Mouse (Mus musculus) T-helper 1 cell (primary cell): ENCODE measurements around the gene Kdm2b.

Experiments
- in situ Hi-C: fragments of 300-600 bp; cut with MboI, MseI; formaldehyde crosslinking; loops from one replicate; pipeline ENCODE4 v1.15.1; 2025; ENCODE audit warnings: high pct_unique_total_duplicates

Gene Kdm2b

DNA sequence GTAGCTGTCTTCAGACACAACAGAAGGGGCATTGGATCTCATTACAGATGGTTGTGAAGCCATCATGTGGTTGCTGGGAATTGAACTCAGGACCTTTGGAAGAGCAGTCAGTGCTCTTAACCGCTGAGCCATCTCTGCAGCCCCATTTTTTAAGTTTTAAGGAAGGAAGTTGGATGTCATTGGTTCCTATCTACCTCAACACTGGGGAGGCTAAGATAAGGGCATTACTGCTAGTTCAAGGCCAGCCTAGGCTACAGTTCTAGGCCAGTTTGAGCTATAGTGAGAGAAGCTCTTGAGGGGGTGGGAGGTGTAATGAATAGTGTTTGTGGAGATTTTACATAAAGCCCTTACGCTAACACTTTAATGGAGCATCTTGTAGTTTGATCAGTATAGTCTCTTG, 126.6 kb downstream of the Kdm2b start:
- in situ Hi-C loops, result no loop called here

DNA sequence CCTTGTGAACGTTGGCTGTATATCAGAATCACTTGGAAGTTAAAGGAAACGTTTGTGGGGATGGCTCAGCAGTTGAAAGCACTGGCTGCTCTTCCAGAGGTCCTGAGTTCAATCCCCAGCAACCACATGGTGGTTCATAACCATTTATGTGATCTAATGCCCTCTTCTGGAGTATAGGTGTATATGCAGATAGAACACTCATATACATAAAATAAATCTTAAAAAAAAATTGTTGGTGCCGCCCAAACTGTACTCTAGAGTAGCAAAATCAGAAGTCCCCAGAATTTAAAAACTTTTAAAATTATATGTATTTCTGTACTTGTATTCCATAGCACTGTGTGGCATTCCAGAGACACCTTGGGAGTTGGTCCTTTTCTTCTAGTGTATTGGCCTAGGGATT, 133.8 kb downstream of the Kdm2b start:
- in situ Hi-C loops, result no loop called here

DNA sequence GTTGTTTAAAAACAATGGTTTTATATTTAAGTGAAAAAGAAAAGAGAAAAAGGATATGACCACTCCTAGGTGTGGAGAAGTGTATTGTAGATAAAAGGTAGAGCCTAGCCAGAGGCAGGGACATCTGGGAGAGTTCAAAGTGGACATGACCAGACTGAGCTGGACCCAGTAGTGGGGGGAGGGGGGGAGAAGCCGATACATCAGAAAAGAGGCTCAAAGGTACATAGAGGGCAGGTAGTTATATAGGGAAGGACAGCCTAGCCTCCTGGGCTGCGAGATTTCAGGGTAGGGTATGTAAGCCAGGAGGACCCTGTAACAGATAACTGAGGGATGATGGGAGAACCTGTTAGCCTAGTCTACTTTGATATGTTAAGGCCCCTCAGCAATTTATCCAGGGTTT, 137.0 kb downstream of the Kdm2b start:
- in situ Hi-C loops, result no loop called here

DNA sequence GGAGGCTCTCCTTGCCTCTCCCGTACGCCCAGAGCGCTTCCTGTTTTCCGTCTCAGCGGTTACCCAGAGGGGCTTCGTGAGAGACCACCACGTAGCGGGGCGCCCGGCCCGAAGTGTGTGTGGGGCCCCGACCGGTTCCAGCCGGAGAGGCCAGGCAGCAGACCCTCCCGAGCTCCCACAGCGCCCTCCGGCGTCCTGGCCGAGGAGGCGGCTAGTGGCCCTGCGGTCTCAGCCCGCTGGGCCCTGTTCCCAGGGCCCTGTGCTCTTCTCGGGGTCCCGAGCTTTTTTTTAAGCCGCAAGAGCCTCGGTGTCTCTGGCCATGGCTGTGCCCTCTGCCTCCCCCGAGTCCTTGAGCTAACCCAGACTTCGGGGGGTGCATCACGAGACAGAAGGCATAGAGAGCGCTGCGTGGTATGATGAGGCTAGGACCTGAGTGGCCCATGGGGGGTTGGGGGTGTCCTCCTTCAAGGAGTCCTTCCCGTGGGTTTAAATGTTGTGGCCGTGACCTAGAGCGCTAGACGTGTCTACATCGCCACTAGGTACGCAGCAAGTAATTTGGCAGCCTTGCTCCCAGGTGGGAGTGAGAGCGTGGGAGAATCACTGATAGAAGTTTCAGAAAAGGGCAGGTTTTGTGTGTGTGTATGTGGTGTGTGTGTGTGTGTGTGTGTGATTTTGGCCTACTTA, 139.2 kb downstream of the Kdm2b start:
- in situ Hi-C loops, result no loop called here

- in situ Hi-C loops, result no loop called here
Measured at GRCm38 (mm10) chr5:122849521-122850318, 139.9 kb downstream of the Kdm2b start, which contains the start of gene Rnf34. TSS of gene Rnf34 (plus strand) at chr5:122850048.

GRCm38 (mm10) chr5:122843799-122844198, 145.8 kb downstream of the Kdm2b start:
- in situ Hi-C loops, result no loop called here

DNA sequence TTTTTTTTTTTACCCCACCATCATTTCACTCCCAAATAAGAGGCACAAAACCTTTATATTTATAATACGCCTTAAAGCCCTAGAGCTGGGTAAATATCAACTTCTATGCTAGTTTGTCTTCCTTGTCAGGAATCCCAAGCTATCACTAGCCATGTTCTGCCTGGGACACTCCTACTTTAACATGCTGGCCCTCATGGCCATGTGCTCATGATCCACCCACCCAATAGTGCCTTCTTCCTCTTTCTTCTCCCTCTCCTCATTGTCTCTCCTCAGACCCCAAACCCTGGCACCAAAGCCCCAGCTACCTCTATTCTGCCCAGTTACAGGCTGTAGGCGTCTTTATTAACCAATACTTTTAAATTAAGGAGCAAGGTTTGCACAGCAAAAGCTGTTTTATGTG, 148.5 kb downstream of the Kdm2b start:
- in situ Hi-C loops, result no loop called here

GRCm38 (mm10) chr5:122832996-122833395, 156.6 kb downstream of the Kdm2b start:
- in situ Hi-C loops, result no loop called here

- in situ Hi-C loops, result no loop called here
Measured at GRCm38 (mm10) chr5:122832536-122832935, 157.1 kb downstream of the Kdm2b start.

GRCm38 (mm10) chr5:122825099-122825498, 164.5 kb downstream of the Kdm2b start:
- in situ Hi-C loops, result no loop called here

DNA sequence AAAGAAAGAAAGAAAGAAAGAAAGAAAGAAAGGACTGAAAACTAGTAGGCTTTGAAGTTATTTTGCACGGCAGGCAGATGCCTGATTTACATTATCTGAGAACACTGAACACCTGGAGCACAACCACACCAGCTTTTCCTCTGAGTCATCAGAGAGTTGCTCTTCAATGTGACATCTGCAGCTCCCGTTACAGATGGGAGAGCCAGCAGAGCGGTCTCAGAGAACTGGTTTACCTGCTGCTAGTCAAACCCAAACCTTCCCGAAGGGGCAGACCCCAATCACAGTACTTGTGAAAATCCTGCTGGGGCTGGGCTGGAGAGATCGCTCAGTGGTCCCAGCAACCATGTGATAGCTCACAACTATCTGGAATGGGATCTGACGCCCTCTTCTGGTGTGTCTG, 165.2 kb downstream of the Kdm2b start:
- in situ Hi-C loops, result no loop called here

DNA sequence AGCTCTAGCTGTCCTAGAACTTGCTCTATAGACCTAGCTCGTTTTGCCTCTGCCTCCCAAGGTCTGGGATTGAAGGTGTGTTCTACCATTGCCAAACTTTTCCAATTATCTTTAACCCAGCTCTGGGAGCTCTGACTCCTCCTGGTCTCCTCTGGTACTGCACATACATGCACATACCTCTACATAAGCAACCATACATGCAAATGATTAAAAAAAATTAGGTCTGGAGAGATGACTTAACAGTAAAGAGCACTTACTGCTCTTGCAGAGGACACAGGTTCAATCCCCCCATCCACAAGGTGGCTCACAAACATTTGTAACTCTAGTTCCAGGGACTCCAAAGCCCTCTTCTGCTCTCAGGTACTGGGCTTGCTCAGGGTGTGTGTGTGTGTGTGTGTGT, 165.6 kb downstream of the Kdm2b start:
- in situ Hi-C loops, result no loop called here

- in situ Hi-C loops, result no loop called here
Measured at GRCm38 (mm10) chr5:122822441-122822840, 167.2 kb downstream of the Kdm2b start.

- in situ Hi-C loops, result no loop called here
Measured at GRCm38 (mm10) chr5:122821524-122821885, 168.1 kb downstream of the Kdm2b start.

DNA sequence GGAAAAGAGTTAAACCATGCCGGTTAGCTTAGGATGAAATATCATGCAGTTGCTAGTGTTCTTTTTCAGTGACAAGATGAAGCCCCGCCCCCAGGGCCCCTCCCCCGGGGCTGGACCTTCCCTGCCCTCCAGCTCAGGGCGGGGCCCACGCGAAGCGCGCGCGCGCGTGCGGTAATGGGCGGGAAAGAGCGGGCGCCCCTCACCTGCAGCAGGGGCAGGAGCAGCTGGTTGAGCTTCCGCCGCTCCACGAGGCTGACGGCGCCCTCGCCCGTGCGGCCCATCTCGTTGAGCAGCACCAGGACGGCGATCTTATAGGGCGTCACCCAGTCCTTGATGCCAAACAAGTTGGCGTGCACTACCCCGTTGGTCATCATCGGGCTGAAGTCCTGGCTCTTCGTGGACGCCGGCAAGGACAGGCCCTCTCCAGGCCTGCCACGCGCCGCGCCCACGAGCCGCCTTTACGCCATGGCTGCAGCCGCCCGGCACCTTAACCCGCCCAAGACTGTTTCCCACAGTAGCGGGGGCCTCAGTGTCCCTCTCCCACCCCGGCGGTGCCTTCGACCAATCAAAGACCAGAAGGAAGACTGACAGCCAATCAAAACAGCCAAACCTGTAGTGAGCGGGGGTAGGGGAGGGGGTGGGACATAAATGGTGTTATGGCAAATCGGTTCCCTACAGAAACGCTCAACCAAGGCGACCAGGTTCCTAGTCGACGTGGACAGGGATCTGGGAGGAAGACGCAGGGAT, 168.7 kb downstream of the Kdm2b start, which contains the start of gene Anapc5:
Gene Anapc5 (minus strand): TSS at position 563 of the 747 bp plus-strand sequence.
- in situ Hi-C loops, result no loop called here
